Mouse (Mus musculus): ENCODE results near the gene Xaf1. TPM values are rescaled to one million over a fixed set of nuclear protein-coding genes. Genes with fewer than 3 reads are reported as not detected.
"Not testable (repeated sequence)": the region's sequence is repeated elsewhere in the genome, so short reads cannot be mapped to it uniquely, and the experiment has no call there.

Xaf1 gene
- polyA plus RNA-seq, 1 experiment = 5.9 TPM

GRCm38 (mm10) chr11:72342549-72343237, 41.3 kb downstream of the Xaf1 start:
- H3ac ChIP-seq (ENCODE audit: control insufficient read depth, insufficient read length) = no peak overlapping the region
- H3K79me2 ChIP-seq (ENCODE audit: control insufficient read depth, insufficient read depth) = no peaks in the 10 kb centered on the region
- H3K4me2 ChIP-seq (ENCODE audit: low read depth) = peak overlapping the region; percentile 37
- no peak overlapping the region for H3K4me3 ChIP-seq
- H3K27me3 ChIP-seq (ENCODE audit: control insufficient read depth, insufficient read depth, insufficient read length) = no peaks in the 10 kb centered on the region
- TF ChIP-seq CEBPB (IDR thresholded peaks at IDR 0.05; ENCODE audit: insufficient read depth, poor library complexity, severe bottlenecking) (no peak), POLR2AphosphoS2 (IDR thresholded peaks at IDR 0.05; ENCODE audit: insufficient read length, low read depth) (no peak), TCF12 (IDR thresholded peaks at IDR 0.05; ENCODE audit: insufficient read depth, poor library complexity, severe bottlenecking) (no peak), TCF3 (IDR thresholded peaks at IDR 0.05; ENCODE audit: insufficient read length, low read depth) (no peak), MYOD1 (IDR thresholded peaks at IDR 0.05; ENCODE audit: control insufficient read depth in 1 of 3, insufficient read length in 2 of 3, low read depth in 2 of 3) (peak; percentile 71 to 81 (median 80)), SRF (IDR thresholded peaks at IDR 0.05; ENCODE audit: control insufficient read depth, insufficient read length, low read depth) (no peak), MAX (IDR thresholded peaks at IDR 0.05; ENCODE audit: low read depth) (no peak), USF1 (IDR thresholded peaks at IDR 0.05; ENCODE audit: low read depth) (no peak), REST (IDR thresholded peaks at IDR 0.05; ENCODE audit: insufficient read depth, insufficient read length) (no peak), POLR2A (IDR thresholded peaks at IDR 0.05; ENCODE audit: insufficient read length, low read depth) (no peak), MYOG (IDR thresholded peaks at IDR 0.05; ENCODE audit: control insufficient read depth in 1 of 3, insufficient read depth in 1 of 3, insufficient read length in 2 of 3, low read depth in 2 of 3) (peak; percentile 52 to 84 (median 76)), E2F4 (IDR thresholded peaks at IDR 0.05; ENCODE audit: insufficient read depth) (no peak)
- H3K36me3 ChIP-seq (ENCODE audit: control insufficient read depth, insufficient read depth) = no peaks in the 10 kb centered on the region

- H3K79me2 ChIP-seq (ENCODE audit: control insufficient read depth, insufficient read depth); H3K36me3 ChIP-seq (ENCODE audit: control insufficient read depth, insufficient read depth); H3ac ChIP-seq (ENCODE audit: control insufficient read depth, insufficient read length); H3K4me3 ChIP-seq; H3K4me2 ChIP-seq (ENCODE audit: low read depth); H3K27me3 ChIP-seq (ENCODE audit: control insufficient read depth, insufficient read depth, insufficient read length): not testable (repeated sequence)
Measured at GRCm38 (mm10) chr11:72343238-72343625, 41.8 kb downstream of the Xaf1 start.

GRCm38 (mm10) chr11:72343904-72344303, 42.5 kb downstream of the Xaf1 start:
- Histone ChIP-seq H3ac (ENCODE audit: control insufficient read depth, insufficient read length) (no peak overlapping the region), H3K27me3 (ENCODE audit: control insufficient read depth, insufficient read depth, insufficient read length) (no peaks in the 10 kb centered on the region), H3K4me3 (no peak overlapping the region), H3K4me2 (ENCODE audit: low read depth) (no peak overlapping the region), H3K36me3 (ENCODE audit: control insufficient read depth, insufficient read depth) (no peaks in the 10 kb centered on the region), H3K79me2 (ENCODE audit: control insufficient read depth, insufficient read depth) (no peaks in the 10 kb centered on the region)
- no peak for TF ChIP-seq TCF3 (IDR thresholded peaks at IDR 0.05; ENCODE audit: insufficient read length, low read depth)
- no peak for TF ChIP-seq MYOG (IDR thresholded peaks at IDR 0.05; ENCODE audit: control insufficient read depth in 1 of 3, insufficient read depth in 1 of 3, insufficient read length in 2 of 3, low read depth in 2 of 3)
- TF ChIP-seq REST (IDR thresholded peaks at IDR 0.05; ENCODE audit: insufficient read depth, insufficient read length) = no peak
- no peak for TF ChIP-seq E2F4 (IDR thresholded peaks at IDR 0.05; ENCODE audit: insufficient read depth)
- no peak for TF ChIP-seq CEBPB (IDR thresholded peaks at IDR 0.05; ENCODE audit: insufficient read depth, poor library complexity, severe bottlenecking)
- no peak for TF ChIP-seq SRF (IDR thresholded peaks at IDR 0.05; ENCODE audit: control insufficient read depth, insufficient read length, low read depth)
- TF ChIP-seq MYOD1 (IDR thresholded peaks at IDR 0.05; ENCODE audit: control insufficient read depth in 1 of 3, insufficient read length in 2 of 3, low read depth in 2 of 3) = no peak
- no peak for TF ChIP-seq POLR2A (IDR thresholded peaks at IDR 0.05; ENCODE audit: insufficient read length, low read depth)
- no peak for TF ChIP-seq USF1 (IDR thresholded peaks at IDR 0.05; ENCODE audit: low read depth)
- TF ChIP-seq TCF12 (IDR thresholded peaks at IDR 0.05; ENCODE audit: insufficient read depth, poor library complexity, severe bottlenecking) = no peak
- no peak for TF ChIP-seq POLR2AphosphoS2 (IDR thresholded peaks at IDR 0.05; ENCODE audit: insufficient read length, low read depth)

GRCm38 (mm10) chr11:72344486-72344885, 43.1 kb downstream of the Xaf1 start:
- Histone ChIP-seq H3ac (ENCODE audit: control insufficient read depth, insufficient read length) (no peak overlapping the region), H3K27me3 (ENCODE audit: control insufficient read depth, insufficient read depth, insufficient read length) (no peaks in the 10 kb centered on the region), H3K36me3 (ENCODE audit: control insufficient read depth, insufficient read depth) (no peaks in the 10 kb centered on the region), H3K79me2 (ENCODE audit: control insufficient read depth, insufficient read depth) (no peaks in the 10 kb centered on the region), H3K4me2 (ENCODE audit: low read depth) (no peak overlapping the region), H3K4me3 (no peak overlapping the region)
- no peak for TF ChIP-seq TCF3 (IDR thresholded peaks at IDR 0.05; ENCODE audit: insufficient read length, low read depth)
- TF ChIP-seq MYOG (IDR thresholded peaks at IDR 0.05; ENCODE audit: control insufficient read depth in 1 of 3, insufficient read depth in 1 of 3, insufficient read length in 2 of 3, low read depth in 2 of 3) = no peak
- TF ChIP-seq USF1 (IDR thresholded peaks at IDR 0.05; ENCODE audit: low read depth) = no peak
- no peak for TF ChIP-seq MAX (IDR thresholded peaks at IDR 0.05; ENCODE audit: low read depth)
- TF ChIP-seq E2F4 (IDR thresholded peaks at IDR 0.05; ENCODE audit: insufficient read depth) = no peak
- no peak for TF ChIP-seq MYOD1 (IDR thresholded peaks at IDR 0.05; ENCODE audit: control insufficient read depth in 1 of 3, insufficient read length in 2 of 3, low read depth in 2 of 3)
- no peak for TF ChIP-seq POLR2A (IDR thresholded peaks at IDR 0.05; ENCODE audit: insufficient read length, low read depth)
- no peak for TF ChIP-seq REST (IDR thresholded peaks at IDR 0.05; ENCODE audit: insufficient read depth, insufficient read length)
- no peak for TF ChIP-seq SRF (IDR thresholded peaks at IDR 0.05; ENCODE audit: control insufficient read depth, insufficient read length, low read depth)
- TF ChIP-seq POLR2AphosphoS2 (IDR thresholded peaks at IDR 0.05; ENCODE audit: insufficient read length, low read depth) = no peak

- TF ChIP-seq SRF (IDR thresholded peaks at IDR 0.05; ENCODE audit: control insufficient read depth, insufficient read length, low read depth) (no peak), USF1 (IDR thresholded peaks at IDR 0.05; ENCODE audit: low read depth) (no peak), TCF3 (IDR thresholded peaks at IDR 0.05; ENCODE audit: insufficient read length, low read depth) (no peak), POLR2AphosphoS2 (IDR thresholded peaks at IDR 0.05; ENCODE audit: insufficient read length, low read depth) (no peak), CEBPB (IDR thresholded peaks at IDR 0.05; ENCODE audit: insufficient read depth, poor library complexity, severe bottlenecking) (no peak), POLR2A (IDR thresholded peaks at IDR 0.05; ENCODE audit: insufficient read length, low read depth) (no peak), REST (IDR thresholded peaks at IDR 0.05; ENCODE audit: insufficient read depth, insufficient read length) (no peak), MAX (IDR thresholded peaks at IDR 0.05; ENCODE audit: low read depth) (no peak), MYOD1 (IDR thresholded peaks at IDR 0.05; ENCODE audit: control insufficient read depth in 1 of 3, insufficient read length in 2 of 3, low read depth in 2 of 3) (no peak), MYOG (IDR thresholded peaks at IDR 0.05; ENCODE audit: control insufficient read depth in 1 of 3, insufficient read depth in 1 of 3, insufficient read length in 2 of 3, low read depth in 2 of 3) (no peak), E2F4 (IDR thresholded peaks at IDR 0.05; ENCODE audit: insufficient read depth) (no peak), TCF12 (IDR thresholded peaks at IDR 0.05; ENCODE audit: insufficient read depth, poor library complexity, severe bottlenecking) (no peak)
- Histone ChIP-seq H3ac (ENCODE audit: control insufficient read depth, insufficient read length) (no peak overlapping the region), H3K27me3 (ENCODE audit: control insufficient read depth, insufficient read depth, insufficient read length) (no peaks in the 10 kb centered on the region), H3K4me2 (ENCODE audit: low read depth) (peak overlapping the region; percentile 24), H3K4me3 (no peak overlapping the region), H3K36me3 (ENCODE audit: control insufficient read depth, insufficient read depth) (no peaks in the 10 kb centered on the region), H3K79me2 (ENCODE audit: control insufficient read depth, insufficient read depth) (no peaks in the 10 kb centered on the region)
Measured at GRCm38 (mm10) chr11:72348563-72348962, 47.1 kb downstream of the Xaf1 start.
